8 mouse cellular contexts compared by ENCODE assay signal in genomic region chr17:47501531-47501930, GRCm38 (mm10). TPM values are rescaled to one million over a fixed set of nuclear protein-coding genes. Genes with fewer than 3 reads are reported as not detected.
DNase-seq lines count a peak whose midpoint lies in the region; ATAC-seq and TF ChIP-seq lines count a peak whose summit lies in the region.

No protein-coding gene starts in this region.

- peaks cover 30% of the 10 kb centered on the region for H3K36me3 ChIP-seq in heart, postnatal 0 days (replicated peaks; ENCODE audit: control insufficient read depth, insufficient read depth, low read length)
- peaks cover 1 to 3% of the 10 kb centered on the region in 2 experiments; a peak in 2 of 4 replicates for H3K36me3 ChIP-seq in MEL (ENCODE audit: control insufficient read depth in 1 of 2, insufficient read depth in 2 of 2, low read length in 2 of 2)
- no peaks in the 10 kb centered on the region for H3K36me3 ChIP-seq in forebrain, embryonic 16.5 days (ENCODE audit: control insufficient read depth, insufficient read depth)
- peaks cover 40% of the 10 kb centered on the region for H3K36me3 ChIP-seq in midbrain, embryonic 10.5 days

- 5% methylated on average over 11 of the region's 11 CpGs for WGBS in heart, postnatal 0 days
- 11% methylated on average over 11 of the region's 11 CpGs for WGBS in forebrain, embryonic 16.5 days
- 8% methylated on average over 11 of the region's 11 CpGs for WGBS in midbrain, embryonic 10.5 days

- no peak for ATAC-seq in heart, postnatal 0 days (ENCODE audit: insufficient read depth, low read depth)
- no peak; the same call in 1 of the 2 replicates for ATAC-seq in forebrain, embryonic 16.5 days

- H3K27me3 ChIP-seq in heart, postnatal 0 days (ENCODE audit: control insufficient read depth, insufficient read depth, low read length), result no peaks in the 10 kb centered on the region
- H3K27me3 ChIP-seq in MEL (ENCODE audit: control insufficient read depth in 1 of 2, insufficient read depth in 2 of 2, low read length in 2 of 2), result no peaks in the 10 kb centered on the region
- H3K27me3 ChIP-seq in forebrain, embryonic 16.5 days (replicated peaks; ENCODE audit: control insufficient read depth, insufficient read depth, low read length), result no peaks in the 10 kb centered on the region
- no peaks in the 10 kb centered on the region for H3K27me3 ChIP-seq in midbrain, embryonic 10.5 days (ENCODE audit: low read depth, poor library complexity, severe bottlenecking)

- H3K79me2 ChIP-seq in MEL (ENCODE audit: control insufficient read depth, insufficient read depth, low read length, poor library complexity), result peaks cover 5% of the 10 kb centered on the region

- DNase-seq in heart, postnatal 0 days (ENCODE audit: low spot score), result no peak
- no peak for DNase-seq in heart, postnatal 14 days
- no peak for DNase-seq in MEL (ENCODE audit: low read depth, low spot score)
- no peak for DNase-seq in midbrain, embryonic 10.5 days (ENCODE audit: low spot score)
- DNase-seq in yolk sac, embryonic 10.5 days (ENCODE audit: low spot score), result no peak
- DNase-seq in embryo, embryonic 10.5 days (ENCODE audit: low spot score), result no peak
- DNase-seq in thymus, postnatal 25 days, result no peak

- no peak for TF ChIP-seq RAD21 in MEL (IDR thresholded peaks at IDR 0.05; ENCODE audit: low read depth, low read length)

- no peaks in the 10 kb centered on the region for H3K9me3 ChIP-seq in heart, postnatal 0 days (replicated peaks; ENCODE audit: control insufficient read depth, low read length)
- no peaks in the 10 kb centered on the region for H3K9me3 ChIP-seq in MEL (replicated peaks; ENCODE audit: insufficient read depth, low read length)
- H3K9me3 ChIP-seq in forebrain, embryonic 16.5 days (ENCODE audit: control insufficient read depth, low read length), result no peaks in the 10 kb centered on the region
- no peaks in the 10 kb centered on the region for H3K9me3 ChIP-seq in midbrain, embryonic 10.5 days (replicated peaks)

- peak overlapping the region; percentile 78; the same call in 1 of the 2 replicates for H3K27ac ChIP-seq in heart, postnatal 0 days (ENCODE audit: low read depth)
- no peak overlapping the region for H3K27ac ChIP-seq in MEL (ENCODE audit: control insufficient read depth, low read depth, low read length)
- no peak overlapping the region for H3K27ac ChIP-seq in forebrain, embryonic 16.5 days (ENCODE audit: low read length)
- H3K27ac ChIP-seq in midbrain, embryonic 10.5 days (replicated peaks), result peak overlapping the region; percentile 96

- TF ChIP-seq CTCF in heart, postnatal 0 days (IDR thresholded peaks at IDR 0.05; ENCODE audit: low read depth), result no peak
- TF ChIP-seq CTCF in MEL (IDR thresholded peaks at IDR 0.05 in 2 of 3, conservative IDR thresholded peaks at IDR 0.05 in 1 of 3; ENCODE audit: control insufficient read depth in 1 of 3, insufficient read depth in 1 of 3, low read depth in 2 of 3, low read length in 3 of 3, poor library complexity in 1 of 3, severe bottlenecking in 1 of 3), result no peak

- TF ChIP-seq EP300 in heart, postnatal 0 days (IDR thresholded peaks at IDR 0.05; ENCODE audit: low read depth), result no peak
- no peak for TF ChIP-seq EP300 in MEL (IDR thresholded peaks at IDR 0.05; ENCODE audit: low read depth in 1 of 2, low read length in 2 of 2)

- H3K4me1 ChIP-seq in heart, postnatal 0 days (ENCODE audit: control insufficient read depth, insufficient read depth), result peaks cover 20% of the 10 kb centered on the region
- H3K4me1 ChIP-seq in MEL (ENCODE audit: control insufficient read depth in 1 of 2, insufficient read depth in 2 of 2, low read length in 2 of 2), result peaks cover 2 to 26% of the 10 kb centered on the region in 2 experiments; a peak in 3 of 4 replicates
- peaks cover 15% of the 10 kb centered on the region for H3K4me1 ChIP-seq in forebrain, embryonic 16.5 days (replicated peaks; ENCODE audit: control insufficient read depth, insufficient read depth, low read length)
- H3K4me1 ChIP-seq in midbrain, embryonic 10.5 days, result peaks cover 43% of the 10 kb centered on the region

- H3K4me2 ChIP-seq in heart, postnatal 0 days (ENCODE audit: low read depth, low read length), result peak overlapping the region; percentile 89
- peak overlapping the region; percentile 94 for H3K4me2 ChIP-seq in forebrain, embryonic 16.5 days (ENCODE audit: low read length)

- no peak for TF ChIP-seq POLR2A in MEL (IDR thresholded peaks at IDR 0.05; ENCODE audit: control insufficient read depth in 1 of 2, insufficient read depth in 1 of 2, low read depth in 1 of 2, low read length in 2 of 2, poor library complexity in 1 of 2)

- intact Hi-C loops in heart, postnatal 14 days (cut with DNase I), result no loop called here

- peak overlapping the region; percentile 70 for H3K9ac ChIP-seq in heart, postnatal 0 days (replicated peaks; ENCODE audit: low read depth, low read length)
- H3K9ac ChIP-seq in MEL (ENCODE audit: control insufficient read depth, low read depth, low read length, poor library complexity, severe bottlenecking), result peak overlapping the region; percentile 49
- H3K9ac ChIP-seq in forebrain, embryonic 16.5 days (replicated peaks; ENCODE audit: low read depth, low read length), result peak overlapping the region; percentile 78

- peak overlapping the region; percentile 67 for H3K4me3 ChIP-seq in heart, postnatal 0 days (ENCODE audit: low read depth, low read length)
- peak overlapping the region; percentile 75 to 92 for H3K4me3 ChIP-seq in MEL (ENCODE audit: control insufficient read depth in 1 of 2, insufficient read depth in 1 of 2, low read depth in 2 of 2, low read length in 2 of 2)
- peak overlapping the region; percentile 94 for H3K4me3 ChIP-seq in forebrain, embryonic 16.5 days (replicated peaks; ENCODE audit: low read length)
- H3K4me3 ChIP-seq in midbrain, embryonic 10.5 days, result peak overlapping the region; percentile 77

TF ChIP-seq in MEL, 35 proteins besides CTCF, POLR2A, EP300 and RAD21:
- TF ChIP-seq POLR2AphosphoS2 (IDR thresholded peaks at IDR 0.05; ENCODE audit: low read length), result no peak
- no peak for TF ChIP-seq BHLHE40 (IDR thresholded peaks at IDR 0.05; ENCODE audit: borderline replicate concordance, low read depth, low read length)
- no peak for TF ChIP-seq POLR2AphosphoS5 (IDR thresholded peaks at IDR 0.05; ENCODE audit: borderline replicate concordance, low read depth, low read length)

RNA-seq across cellular contexts. Expression of gene Taf8, which starts 0.6 kb away (rescaled TPM):
- 14.7 and 26.4 TPM in 2 replicates for total RNA-seq in heart, postnatal 0 days (2014; rRNA removed; ENCODE audit: low replicate concordance)
- polyA plus RNA-seq in heart, postnatal 0 days (2015; fragmentation: Nextera tagmentation; extraction: Ambion mirVana), result 11.5 and 11.9 TPM in 2 replicates
- total RNA-seq in heart, postnatal 14 days (2021), result 10 to 100 TPM; 14.9 to 15.6 TPM
- total RNA-seq in MEL (2012; rRNA removed), result 14.4 and 15.2 TPM in 2 replicates
- polyA plus RNA-seq in MEL (2012; ENCODE audit: insufficient read depth in 1 of 2, insufficient read length in 2 of 2, low read depth in 1 of 2, low replicate concordance in 2 of 2, missing spikeins in 1 of 2), result 10 to 100 TPM in 1 of 2 experiments, not detected in 1; 25.7 TPM
- 24.9 and 25.7 TPM in 2 replicates for polyA plus RNA-seq in forebrain, embryonic 16.5 days (2015; fragmentation: Nextera tagmentation; extraction: Ambion mirVana)
- 31.4 and 33.8 TPM in 2 replicates for polyA plus RNA-seq in midbrain, embryonic 10.5 days (2016; fragmentation: Nextera tagmentation; extraction: Ambion mirVana)

RNA-seq across cellular contexts. Expression of gene Ccnd3, which starts 3.3 kb away (rescaled TPM):
- total RNA-seq in heart, postnatal 0 days (2014; rRNA removed; ENCODE audit: low replicate concordance), result 231 and 248 TPM in 2 replicates
- 180 and 187 TPM in 2 replicates for polyA plus RNA-seq in heart, postnatal 0 days (2015; fragmentation: Nextera tagmentation; extraction: Ambion mirVana)
- 100 to 1,000 TPM in 1 of 2 experiments, 10 to 100 TPM in 1; 93.8 to 126 TPM for total RNA-seq in heart, postnatal 14 days (2021)
- total RNA-seq in MEL (2012; rRNA removed), result 143 TPM in 2 replicates
- polyA plus RNA-seq in MEL (2012; ENCODE audit: insufficient read depth in 1 of 2, insufficient read length in 2 of 2, low read depth in 1 of 2, low replicate concordance in 2 of 2, missing spikeins in 1 of 2), result 100 to 1,000 TPM in 1 of 2 experiments, not detected in 1; 568 TPM
- polyA plus RNA-seq in forebrain, embryonic 16.5 days (2015; fragmentation: Nextera tagmentation; extraction: Ambion mirVana), result 58.5 and 66.0 TPM in 2 replicates
- polyA plus RNA-seq in midbrain, embryonic 10.5 days (2016; fragmentation: Nextera tagmentation; extraction: Ambion mirVana), result 270 and 341 TPM in 2 replicates

Comparison
In these comparisons a context has a peak if more than half of its experiments do, and no peak if none do; other contexts are left out.
1. H3K27ac ChIP-seq: peak in heart, postnatal 0 days (single experiment) and midbrain, embryonic 10.5 days (single experiment); none in MEL (single experiment) and forebrain, embryonic 16.5 days (single experiment).
2. Peak in every context shown above with its lines, with median percentiles within 50 percentile points of each other: H3K4me3 ChIP-seq and H3K9ac ChIP-seq.